Mouse (Mus musculus): ENCODE results near the gene Tcaim. TPM values are rescaled to one million over a fixed set of nuclear protein-coding genes. Genes with fewer than 3 reads are reported as not detected.

The Tcaim gene
- 8.0 and 9.9 TPM in 2 replicates for polyA plus RNA-seq (2011; ENCODE audit: insufficient read length, low read depth, missing spikeins)

DNA sequence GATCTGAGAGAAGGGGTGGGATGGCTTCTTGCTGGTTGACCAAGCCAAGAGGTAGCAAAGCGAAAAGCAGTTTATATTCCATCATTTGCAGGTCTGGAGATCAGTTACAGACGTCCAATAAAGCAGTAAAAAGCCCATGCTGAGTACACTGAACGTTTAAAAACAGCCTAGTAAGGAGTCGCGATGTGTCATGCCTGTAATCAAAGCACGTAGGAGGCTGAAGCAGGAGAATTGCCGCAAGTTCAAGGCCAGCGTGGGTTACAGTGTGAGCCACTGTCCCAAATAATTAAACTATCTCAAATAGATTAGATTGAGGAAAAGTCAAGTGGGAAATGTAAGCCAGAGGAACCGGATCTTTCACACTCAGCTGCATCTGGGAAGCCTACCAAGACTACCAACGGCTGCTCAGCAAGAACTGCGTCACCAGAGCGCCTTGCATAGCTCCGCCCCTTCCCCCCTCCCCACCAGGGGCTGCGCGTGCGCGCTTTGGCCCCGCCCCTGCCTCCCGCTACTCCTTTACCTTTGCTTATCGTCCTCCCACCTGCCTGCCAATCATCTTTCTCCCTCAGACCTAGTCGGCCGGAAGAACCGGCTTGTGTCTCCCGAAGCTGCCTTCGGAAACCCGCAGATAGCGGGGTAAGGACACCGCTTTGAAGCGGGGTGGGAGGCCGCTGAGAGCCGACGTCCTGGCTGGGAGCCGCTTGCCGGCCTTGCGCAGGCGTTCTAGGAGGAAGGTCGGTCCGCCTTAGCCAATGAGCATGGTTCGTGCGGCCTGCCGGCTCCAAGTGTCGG lies at the start of gene Tcaim:
Gene Tcaim, plus strand, starts transcription at position 487 of the 792 bp plus-strand sequence.
- H3K4me3 ChIP-seq (ENCODE audit: insufficient read depth, low read length), result peak within 1 kb of the TSS; percentile 55
- no peaks in the 10 kb centered on the region for H3K4me1 ChIP-seq (ENCODE audit: control insufficient read depth, insufficient read depth, low read length)
- H3K27ac ChIP-seq (ENCODE audit: insufficient read depth, low read length), result peak within 1 kb of the TSS; percentile 79
- TF ChIP-seq CTCF (IDR thresholded peaks at IDR 0.05; ENCODE audit: borderline replicate concordance, insufficient read depth, low read length) (no peak), POLR2A (IDR thresholded peaks at IDR 0.05; ENCODE audit: low read depth, low read length) (peak; percentile 75)

DNA sequence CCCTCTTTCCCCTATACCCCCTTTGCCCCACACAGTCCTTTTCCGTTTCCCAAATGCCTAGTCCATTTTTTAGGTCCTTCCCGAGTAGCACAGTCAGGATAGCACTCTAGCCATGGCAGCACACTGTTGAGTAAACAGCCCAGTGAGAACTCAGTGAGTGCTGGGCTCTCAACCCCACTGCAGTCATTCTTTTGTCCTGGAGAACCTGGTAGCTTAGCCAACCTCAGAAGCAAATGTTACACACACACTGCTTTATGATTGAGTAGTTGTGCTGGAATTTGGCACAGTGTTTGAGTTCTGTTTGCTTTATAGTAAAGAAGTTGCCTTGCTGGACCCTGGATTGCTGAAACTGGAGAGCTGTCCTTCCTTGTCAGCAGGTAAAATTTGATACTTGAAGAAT lies 47.7 kb upstream of the Tcaim start:
- Histone ChIP-seq H3K4me3 (ENCODE audit: insufficient read depth, low read length) (no peak overlapping the region), H3K4me1 (ENCODE audit: control insufficient read depth, insufficient read depth, low read length) (no peaks in the 10 kb centered on the region), H3K27ac (ENCODE audit: insufficient read depth, low read length) (no peak overlapping the region)
- no peak for TF ChIP-seq CTCF (IDR thresholded peaks at IDR 0.05; ENCODE audit: borderline replicate concordance, insufficient read depth, low read length)
- no peak for TF ChIP-seq POLR2A (IDR thresholded peaks at IDR 0.05; ENCODE audit: low read depth, low read length)

DNA sequence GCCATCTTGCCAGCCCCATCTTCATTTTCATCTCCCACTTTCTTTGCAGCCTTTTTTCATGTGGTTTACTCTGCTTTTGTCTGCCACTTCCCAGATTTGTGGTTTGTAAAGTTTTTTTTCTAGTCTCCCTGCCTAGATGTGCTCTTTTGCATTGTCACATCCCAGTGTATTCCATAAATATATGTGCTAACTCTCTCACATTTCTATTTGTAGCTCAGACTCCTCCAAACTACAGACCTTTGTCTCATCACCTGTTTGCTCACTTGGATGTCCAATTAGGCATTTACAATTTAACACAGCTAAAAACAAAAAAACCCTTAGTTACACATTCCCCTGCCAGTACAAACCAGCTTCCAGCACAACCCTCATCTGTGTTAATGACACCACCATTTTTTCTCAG lies 45.2 kb upstream of the Tcaim start:
- TF ChIP-seq POLR2A (IDR thresholded peaks at IDR 0.05; ENCODE audit: low read depth, low read length), result no peak
- TF ChIP-seq CTCF (IDR thresholded peaks at IDR 0.05; ENCODE audit: borderline replicate concordance, insufficient read depth, low read length), result no peak
- Histone ChIP-seq H3K4me1 (ENCODE audit: control insufficient read depth, insufficient read depth, low read length) (no peaks in the 10 kb centered on the region), H3K27ac (ENCODE audit: insufficient read depth, low read length) (no peak overlapping the region), H3K4me3 (ENCODE audit: insufficient read depth, low read length) (no peak overlapping the region)

DNA sequence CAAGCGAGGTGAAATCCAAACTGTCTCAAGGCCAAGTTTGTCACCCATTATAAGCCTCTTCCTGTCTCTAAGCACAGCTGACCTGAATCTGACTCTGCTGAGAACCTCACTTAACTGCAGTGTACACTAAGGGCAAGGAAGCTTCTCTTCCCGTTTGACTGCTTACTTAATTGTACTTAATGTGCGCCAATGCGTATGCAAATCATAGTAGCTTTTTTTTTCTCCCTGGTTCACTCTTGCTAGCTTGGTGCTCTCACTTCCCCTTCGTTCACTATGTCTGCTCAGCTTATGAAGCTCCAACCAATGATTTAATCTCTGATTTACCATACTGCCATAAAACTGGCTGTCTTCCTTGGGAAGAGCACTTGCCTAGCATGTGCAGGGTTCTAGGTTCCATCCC lies 20.1 kb upstream of the Tcaim start:
- Histone ChIP-seq H3K4me1 (ENCODE audit: control insufficient read depth, insufficient read depth, low read length) (no peaks in the 10 kb centered on the region; the same call in 1 of the 2 replicates), H3K4me3 (ENCODE audit: insufficient read depth, low read length) (no peak overlapping the region), H3K27ac (ENCODE audit: insufficient read depth, low read length) (no peak overlapping the region)
- no peak for TF ChIP-seq CTCF (IDR thresholded peaks at IDR 0.05; ENCODE audit: borderline replicate concordance, insufficient read depth, low read length)

DNA sequence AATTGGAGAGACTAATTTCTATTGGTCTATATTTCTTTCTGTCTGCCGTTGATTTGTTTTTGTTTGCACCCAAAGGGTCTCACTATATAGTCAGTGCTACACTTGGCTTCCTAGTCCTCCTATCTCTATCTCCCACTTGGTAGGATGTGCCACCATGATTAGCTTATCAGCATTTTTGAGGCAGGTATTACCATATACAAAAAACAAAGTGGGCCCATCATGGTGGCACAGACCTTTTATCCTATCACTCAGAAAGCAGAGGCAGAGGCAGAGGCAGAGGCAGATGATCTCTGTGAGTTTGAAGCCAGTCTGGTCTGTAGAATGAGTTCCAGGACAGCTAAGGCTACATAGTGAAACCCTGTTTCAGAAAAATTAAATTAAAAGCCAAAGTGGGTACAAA lies 18.8 kb upstream of the Tcaim start:
- Histone ChIP-seq H3K4me1 (ENCODE audit: control insufficient read depth, insufficient read depth, low read length) (no peaks in the 10 kb centered on the region; the same call in 1 of the 2 replicates), H3K4me3 (ENCODE audit: insufficient read depth, low read length) (no peak overlapping the region), H3K27ac (ENCODE audit: insufficient read depth, low read length) (no peak overlapping the region)
- TF ChIP-seq POLR2A (IDR thresholded peaks at IDR 0.05; ENCODE audit: low read depth, low read length) (no peak), CTCF (IDR thresholded peaks at IDR 0.05; ENCODE audit: borderline replicate concordance, insufficient read depth, low read length) (no peak)

DNA sequence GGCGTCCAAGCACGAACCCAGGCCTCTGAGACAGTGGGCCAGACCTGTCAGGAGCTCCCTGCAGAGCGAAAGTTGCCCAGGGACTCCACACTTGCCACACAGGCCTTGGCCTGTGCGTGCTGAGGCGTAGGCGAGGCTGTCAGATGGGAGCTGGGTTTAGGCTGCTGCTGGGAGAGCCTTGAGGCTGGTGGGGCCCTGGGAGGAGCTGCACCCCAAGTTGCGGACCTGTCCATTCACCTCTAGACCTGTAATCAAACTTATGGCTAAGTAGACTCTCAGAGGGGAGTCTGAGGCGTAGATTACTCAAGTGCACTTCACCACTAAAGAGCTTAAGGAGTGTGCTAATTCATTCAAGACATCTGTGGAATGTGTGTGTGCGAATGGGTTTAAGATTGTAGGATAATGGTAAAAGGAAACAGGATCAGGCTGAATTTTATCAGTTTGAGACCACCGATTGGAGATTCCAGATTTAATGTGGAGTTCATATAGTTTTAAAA lies 554 bp downstream of the Tcaim start:
- Histone ChIP-seq H3K4me1 (ENCODE audit: control insufficient read depth, insufficient read depth, low read length) (no peaks in the 10 kb centered on the region), H3K4me3 (ENCODE audit: insufficient read depth, low read length) (peak overlapping the region; percentile 55), H3K27ac (ENCODE audit: insufficient read depth, low read length) (peak overlapping the region; percentile 79)
- peak; percentile 73 for TF ChIP-seq POLR2A (IDR thresholded peaks at IDR 0.05; ENCODE audit: low read depth, low read length)
- TF ChIP-seq CTCF (IDR thresholded peaks at IDR 0.05; ENCODE audit: borderline replicate concordance, insufficient read depth, low read length), result no peak

DNA sequence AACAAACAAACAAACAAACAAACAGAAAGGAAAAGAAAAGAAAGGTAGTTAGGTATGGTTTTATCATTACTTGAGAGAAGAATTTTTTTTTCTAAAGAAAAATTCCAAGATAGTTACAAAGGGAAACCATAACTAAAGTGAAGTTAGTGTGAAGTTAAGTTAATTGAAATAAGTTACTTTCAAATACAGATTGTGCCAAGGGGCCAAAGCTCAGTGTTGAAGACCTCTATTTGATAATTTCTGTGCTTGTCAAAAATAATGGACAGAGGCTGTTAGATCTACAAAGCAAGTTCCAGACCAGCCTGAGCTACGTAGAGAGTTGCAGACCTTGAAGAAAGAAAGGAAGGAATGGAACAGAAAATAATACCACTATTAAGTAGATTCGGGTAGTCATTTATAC lies 1.8 kb downstream of the Tcaim start:
- H3K4me1 ChIP-seq (ENCODE audit: control insufficient read depth, insufficient read depth, low read length), result no peaks in the 10 kb centered on the region
- no peak for TF ChIP-seq POLR2A (IDR thresholded peaks at IDR 0.05; ENCODE audit: low read depth, low read length)
- no peak for TF ChIP-seq CTCF (IDR thresholded peaks at IDR 0.05; ENCODE audit: borderline replicate concordance, insufficient read depth, low read length)
- no peak overlapping the region for H3K4me3 ChIP-seq (ENCODE audit: insufficient read depth, low read length)
- no peak overlapping the region for H3K27ac ChIP-seq (ENCODE audit: insufficient read depth, low read length)

DNA sequence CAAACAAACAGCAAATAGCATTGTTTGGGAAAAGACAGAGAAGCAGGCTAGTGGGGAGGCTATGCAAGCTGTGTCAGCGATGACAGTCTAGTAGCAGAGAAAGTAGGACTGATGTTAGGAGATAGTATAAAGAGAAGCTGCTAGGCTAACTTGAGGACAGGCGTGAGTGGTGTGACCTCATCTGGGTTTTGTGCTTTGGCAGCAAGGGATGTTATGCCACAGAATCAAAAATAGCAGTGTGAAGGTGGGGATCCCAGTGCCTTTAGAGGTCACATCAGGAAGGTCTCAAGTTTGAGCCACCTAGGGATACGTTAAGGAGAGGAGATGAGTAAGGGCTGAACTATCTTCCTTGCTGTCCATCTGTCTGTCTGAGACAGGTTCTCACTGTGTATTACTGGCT lies 4.9 kb downstream of the Tcaim start:
- TF ChIP-seq POLR2A (IDR thresholded peaks at IDR 0.05; ENCODE audit: low read depth, low read length) (no peak), CTCF (IDR thresholded peaks at IDR 0.05; ENCODE audit: borderline replicate concordance, insufficient read depth, low read length) (no peak)
- Histone ChIP-seq H3K27ac (ENCODE audit: insufficient read depth, low read length) (no peak overlapping the region), H3K4me3 (ENCODE audit: insufficient read depth, low read length) (no peak overlapping the region), H3K4me1 (ENCODE audit: control insufficient read depth, insufficient read depth, low read length) (no peaks in the 10 kb centered on the region)

DNA sequence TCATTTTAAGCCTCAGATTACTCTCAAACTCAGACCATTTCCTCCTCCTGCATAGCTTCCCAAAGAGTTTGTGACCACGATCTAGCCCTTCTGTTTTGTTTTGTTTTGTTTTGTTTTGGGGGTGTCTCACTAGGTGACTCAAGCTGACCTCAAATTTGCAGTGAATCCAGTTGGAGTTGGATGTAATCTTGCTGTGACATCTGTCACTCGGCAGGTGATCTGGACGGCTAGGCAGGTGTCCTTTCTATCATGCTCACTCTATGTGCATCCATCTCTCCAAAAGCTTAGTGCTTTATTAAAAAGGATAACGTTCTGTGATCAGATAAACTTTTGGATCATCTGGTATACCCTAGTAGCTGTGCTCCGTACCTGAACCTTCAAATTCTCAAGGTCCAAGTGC lies 7.0 kb downstream of the Tcaim start:
- TF ChIP-seq CTCF (IDR thresholded peaks at IDR 0.05; ENCODE audit: borderline replicate concordance, insufficient read depth, low read length) (no peak), POLR2A (IDR thresholded peaks at IDR 0.05; ENCODE audit: low read depth, low read length) (no peak)
- Histone ChIP-seq H3K4me3 (ENCODE audit: insufficient read depth, low read length) (no peak overlapping the region), H3K27ac (ENCODE audit: insufficient read depth, low read length) (no peak overlapping the region), H3K4me1 (ENCODE audit: control insufficient read depth, insufficient read depth, low read length) (no peaks in the 10 kb centered on the region)

DNA sequence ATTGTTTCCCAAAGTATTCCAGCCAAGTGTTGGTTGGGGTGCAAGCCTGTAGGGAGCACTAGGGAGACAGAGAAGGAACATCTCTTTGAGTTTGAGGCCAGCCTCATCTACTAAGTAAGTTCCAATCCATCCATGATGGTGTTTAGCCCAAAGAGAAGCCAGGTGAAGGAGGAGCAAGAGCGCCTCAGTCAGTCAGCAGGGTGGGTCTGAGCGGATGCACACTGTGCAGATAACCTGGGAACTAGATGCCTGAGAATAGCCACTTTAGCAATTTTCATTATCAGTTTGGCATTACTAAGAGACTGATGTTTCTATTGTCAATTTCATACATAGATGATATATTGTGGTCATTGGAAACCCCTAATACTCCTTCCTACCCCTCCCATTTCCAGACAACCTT lies 9.4 kb downstream of the Tcaim start:
- no peaks in the 10 kb centered on the region for H3K4me1 ChIP-seq (ENCODE audit: control insufficient read depth, insufficient read depth, low read length)
- no peak overlapping the region for H3K4me3 ChIP-seq (ENCODE audit: insufficient read depth, low read length)
- TF ChIP-seq POLR2A (IDR thresholded peaks at IDR 0.05; ENCODE audit: low read depth, low read length) (no peak), CTCF (IDR thresholded peaks at IDR 0.05; ENCODE audit: borderline replicate concordance, insufficient read depth, low read length) (no peak)
- no peak overlapping the region for H3K27ac ChIP-seq (ENCODE audit: insufficient read depth, low read length)
